Comparison of ENCODE assay signal across 8 mouse cellular contexts in the genomic region with DNA sequence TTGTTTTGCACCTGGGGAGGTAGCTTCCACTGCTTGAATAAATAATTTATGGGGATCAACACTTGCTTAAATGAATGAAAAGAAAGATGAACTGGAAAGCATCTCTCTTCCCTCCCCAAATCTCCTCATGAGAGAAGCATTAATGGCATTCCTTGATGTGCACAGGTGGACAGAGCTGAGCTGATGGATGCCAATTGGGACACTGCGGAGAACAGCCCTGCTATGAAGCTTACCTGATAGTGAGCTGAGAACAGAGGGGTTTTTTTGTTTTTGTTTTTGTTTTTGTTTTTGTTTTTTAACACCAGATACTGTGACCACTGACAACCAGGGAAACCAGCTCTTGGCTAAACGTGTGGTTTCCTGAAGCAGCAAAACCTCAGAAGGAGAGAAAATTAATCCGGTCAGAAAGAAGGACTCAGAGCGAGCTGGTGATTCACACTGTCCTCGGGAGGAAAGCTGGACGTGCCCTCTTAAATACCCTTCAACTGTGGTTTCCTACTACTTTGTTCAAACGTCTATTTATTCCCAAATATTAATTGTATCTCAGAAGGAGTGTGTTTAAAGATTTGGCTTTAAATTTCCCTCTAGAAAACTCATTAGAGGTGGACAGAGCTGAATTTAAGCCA.
DNase-seq lines count a peak whose midpoint lies in the region; ATAC-seq and TF ChIP-seq lines count a peak whose summit lies in the region.

No protein-coding gene starts in this region.

- no peak overlapping the region for H3K4me3 ChIP-seq in kidney, embryonic 16.5 days (ENCODE audit: low read length)
- H3K4me3 ChIP-seq in bone marrow macrophage, adult 2 months (ENCODE audit: insufficient read depth, low read length) = no peak overlapping the region
- H3K4me3 ChIP-seq in liver, embryonic 13.5 days (replicated peaks) = no peak overlapping the region; the same call in 1 of the 2 replicates

- TF ChIP-seq POLR2A in bone marrow macrophage, adult 2 months (IDR thresholded peaks at IDR 0.05; ENCODE audit: borderline replicate concordance, low read depth, low read length) = no peak

- 22% methylated on average over 7 of the region's 7 CpGs for WGBS in kidney, embryonic 16.5 days
- WGBS in liver, embryonic 13.5 days (ENCODE audit: insufficient replicate concordance) = 17% methylated on average over 7 of the region's 7 CpGs

- peak; percentile 21 to 54 for DNase-seq in cerebellum, adult 18-20 months
- DNase-seq in cerebellum, adult 8-10 months = no peak
- DNase-seq in kidney, adult 8-10 months = no peak
- DNase-seq in liver, embryonic 13.5 days = no peak
- DNase-seq in gastrocnemius, postnatal 10 days = no peak
- no peak for DNase-seq in right cerebral cortex, postnatal 25 days

- H3K9me3 ChIP-seq in kidney, embryonic 16.5 days (ENCODE audit: low read length) = no peaks in the 10 kb centered on the region
- H3K9me3 ChIP-seq in liver, embryonic 13.5 days (replicated peaks) = no peaks in the 10 kb centered on the region

- H3K36me3 ChIP-seq in kidney, embryonic 16.5 days (ENCODE audit: insufficient read depth, low read length) = no peaks in the 10 kb centered on the region
- no peaks in the 10 kb centered on the region for H3K36me3 ChIP-seq in liver, embryonic 13.5 days

- H3K27ac ChIP-seq in kidney, embryonic 16.5 days (ENCODE audit: low read length) = no peak overlapping the region
- H3K27ac ChIP-seq in bone marrow macrophage, adult 2 months (ENCODE audit: insufficient read depth, low read depth, low read length) = 0 out of 2 replicates have a peak overlapping the region, but pooled peaks have one; percentile 19
- H3K27ac ChIP-seq in liver, embryonic 13.5 days = no peak overlapping the region

- no peak for ATAC-seq in kidney, embryonic 16.5 days (ENCODE audit: low FRiP score, low TSS enrichment)
- ATAC-seq in liver, embryonic 13.5 days (ENCODE audit: low read depth) = no peak

- no peak overlapping the region for H3K9ac ChIP-seq in kidney, embryonic 16.5 days (replicated peaks; ENCODE audit: low read length)
- H3K9ac ChIP-seq in liver, embryonic 13.5 days = no peak overlapping the region

- TF ChIP-seq CTCF in bone marrow macrophage, adult 2 months (IDR thresholded peaks at IDR 0.05; ENCODE audit: low read depth, low read length) = no peak

- peaks cover 18% of the 10 kb centered on the region for H3K4me1 ChIP-seq in kidney, embryonic 16.5 days (ENCODE audit: insufficient read depth, low read length)
- peaks cover 12% of the 10 kb centered on the region for H3K4me1 ChIP-seq in bone marrow macrophage, adult 2 months (ENCODE audit: control insufficient read depth, insufficient read depth, low read length)
- H3K4me1 ChIP-seq in liver, embryonic 13.5 days (replicated peaks) = peaks cover 4% of the 10 kb centered on the region; the same call in 1 of the 2 replicates

- no peaks in the 10 kb centered on the region for H3K27me3 ChIP-seq in kidney, embryonic 16.5 days (ENCODE audit: insufficient read depth, low read length)
- H3K27me3 ChIP-seq in liver, embryonic 13.5 days = no peaks in the 10 kb centered on the region

- H3K4me2 ChIP-seq in kidney, embryonic 16.5 days (replicated peaks; ENCODE audit: low read depth, low read length) = peak overlapping the region; percentile 23
- peak overlapping the region; percentile 43 for H3K4me2 ChIP-seq in liver, embryonic 13.5 days

Comparison
In these comparisons a context has a peak if more than half of its experiments do, and no peak if none do; other contexts are left out.
1. DNase-seq: peak in cerebellum, adult 18-20 months (2 of 2); none in cerebellum, adult 8-10 months (single experiment), kidney, adult 8-10 months (0 of 2), liver, embryonic 13.5 days (single experiment), gastrocnemius, postnatal 10 days (single experiment) and right cerebral cortex, postnatal 25 days (single experiment).